Mouse (Mus musculus) heart, adult 2 months (tissue): ENCODE data around the gene Vangl1.

Source experiments
- CTCF ChIP-seq: fragments of 200-600 bp; IDR thresholded peaks from 2 replicates; pipeline ENCODE4 v1.8.1; 2022; ENCODE audit warnings: antibody characterized with exemption, mild to moderate bottlenecking, moderate library complexity
- POLR2A ChIP-seq: fragments of 200-500 bp; IDR thresholded peaks from 2 replicates; pipeline ENCODE4 v1.6.1; 2011; ENCODE audit warnings: mild to moderate bottlenecking, low read depth, low read length, control low read depth; ENCODE audit not compliant: insufficient read depth

DNA sequence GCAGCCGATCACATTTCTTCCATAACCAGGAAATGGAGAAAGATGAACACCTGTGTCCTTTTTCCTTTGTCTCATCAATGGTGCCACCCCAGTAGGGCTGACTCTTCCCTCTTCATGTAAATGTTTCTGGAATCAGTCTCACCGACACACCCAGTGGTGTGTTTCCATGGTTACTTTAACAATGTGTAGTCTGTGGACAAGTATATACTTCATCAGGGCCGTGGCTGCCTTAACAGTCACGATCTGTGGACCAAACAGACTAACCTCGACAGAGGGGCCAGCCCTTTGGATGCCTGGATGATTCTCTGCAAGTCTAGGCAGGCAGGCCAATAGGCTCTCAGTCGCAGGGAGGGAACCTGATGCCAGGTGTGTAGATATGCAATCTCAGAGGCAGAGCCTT is 8.4 kb upstream of the Vangl1 start:
- no peak for TF ChIP-seq POLR2A
- TF ChIP-seq CTCF = no peak
